Mouse (Mus musculus) B cell, adult 62 days (primary cell): ENCODE results near the gene Gm20867. TPM values are rescaled to one million over a fixed set of nuclear protein-coding genes. Genes with fewer than 3 reads are reported as not detected.

Experiments used
- total RNA-seq: library from RNA; stranded (reverse); gene quantifications from 4 replicates; pipeline ENCODE4 v1.2.4, GENCODE M21; 2023

Gm20867 gene
- not detected in 4 replicates for total RNA-seq

DNA sequence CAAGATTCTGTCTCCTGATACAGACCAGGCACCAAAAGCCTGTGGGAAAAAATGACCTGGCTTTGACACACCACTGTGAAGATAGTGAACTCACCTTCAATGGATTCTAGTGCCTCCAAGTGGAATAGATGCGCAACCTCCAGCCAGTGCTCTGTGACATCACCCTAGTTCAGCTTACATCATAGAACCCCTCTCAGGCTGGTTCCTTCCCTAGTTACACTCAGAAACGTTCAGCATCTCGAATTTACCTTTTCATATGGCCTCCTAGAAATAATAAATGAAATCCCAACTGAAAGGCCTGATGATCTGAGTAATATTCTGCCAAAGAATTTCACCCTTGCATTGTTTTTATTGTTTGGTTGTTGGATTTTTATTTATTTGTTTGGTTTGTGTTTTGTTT, at the start of gene Gm20867:
Gene Gm20867, minus strand, starts transcription at position 101 of the 400 bp plus-strand sequence.

Other genes with a start within 250 kb of the Gm20867 start
- not detected in 4 replicates for gene Gm29564, start 249.8 kb upstream of the Gm20867 start, total RNA-seq